Mouse (Mus musculus): ENCODE data around the gene Homez. TPM values are rescaled to one million over a fixed set of nuclear protein-coding genes. Genes with fewer than 3 reads are reported as not detected.

Gene Homez
- total RNA-seq, 2 experiments from 2014 or later = 8.0 to 9.3 TPM

DNA sequence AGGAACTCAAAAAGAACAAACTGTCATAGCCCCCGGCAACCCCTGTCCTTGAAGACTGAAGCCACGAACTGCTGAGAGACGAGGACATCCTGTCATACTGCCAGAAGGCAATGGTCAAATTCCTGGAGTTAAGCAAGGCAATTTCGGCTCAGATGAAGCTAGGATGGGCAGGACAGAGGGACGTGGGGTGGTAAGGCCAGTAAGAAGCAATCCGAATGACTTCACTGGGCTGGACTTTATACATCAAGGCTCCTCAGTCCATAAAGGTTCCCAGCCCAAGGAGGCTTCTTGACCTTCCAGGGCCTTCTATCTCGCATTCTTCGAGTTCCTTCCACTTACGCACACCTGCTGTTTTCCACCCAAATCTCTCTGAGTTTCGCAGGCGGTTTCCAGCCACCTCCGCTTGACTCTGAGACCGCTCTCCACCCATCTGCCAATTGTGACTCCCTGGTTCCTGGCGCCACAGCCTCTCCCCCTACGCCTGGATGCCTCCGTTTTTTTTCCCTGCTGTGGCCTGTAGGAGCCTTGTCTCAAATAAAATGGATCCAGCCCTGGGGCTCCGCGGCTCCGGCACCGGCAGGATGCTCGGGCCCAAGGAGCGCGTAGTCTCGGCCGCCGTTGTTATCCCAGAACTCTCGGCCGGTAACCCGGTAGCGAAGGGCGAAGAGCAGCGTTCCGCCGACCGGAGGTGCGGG, 5.2 kb upstream of the Homez start:
- DNase-seq (ENCODE audit: low spot score in 2 of 2) = no peak

DNA sequence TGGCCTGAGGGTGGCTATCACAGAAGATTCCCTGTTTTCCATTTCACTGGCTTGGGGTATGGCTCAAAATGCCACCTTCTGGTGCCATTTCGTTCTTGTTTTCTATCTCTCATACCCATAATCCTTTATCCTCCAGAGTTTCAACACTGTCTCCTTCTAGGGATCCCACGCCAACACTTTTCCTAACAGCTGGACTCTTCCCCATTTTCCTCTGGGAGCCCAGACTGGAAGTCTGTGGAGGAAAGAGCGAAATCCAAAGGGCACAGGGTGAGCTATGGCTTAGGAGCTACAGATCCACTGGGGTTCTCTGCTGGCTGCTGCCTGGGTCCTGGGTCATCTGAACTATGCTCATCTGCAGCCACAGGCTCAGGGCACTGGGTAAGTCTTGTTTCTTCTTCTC, 3.4 kb upstream of the Homez start:
- DNase-seq (ENCODE audit: low spot score in 2 of 2) = no peak

DNA sequence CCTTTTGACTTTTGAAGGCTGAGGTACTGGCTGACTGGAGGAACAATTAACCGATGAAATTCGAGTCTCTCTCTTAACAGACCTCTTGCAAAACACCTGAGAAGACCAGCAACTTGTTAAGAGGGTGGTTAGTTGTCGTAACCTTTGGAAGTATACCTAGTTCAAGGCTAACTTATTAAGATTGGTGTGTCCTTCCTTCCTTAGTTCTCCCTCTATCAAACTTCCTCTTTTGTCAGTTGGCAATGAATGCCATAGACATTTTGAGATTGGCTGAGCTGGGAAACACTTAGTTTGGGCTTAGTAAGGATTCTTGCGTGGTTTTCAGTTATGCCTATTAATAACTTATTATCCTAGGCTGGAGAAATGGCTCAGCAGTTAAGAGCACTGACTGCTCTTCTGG, 2.7 kb downstream of the Homez start:
- no peak for DNase-seq (ENCODE audit: low spot score in 2 of 2)

DNA sequence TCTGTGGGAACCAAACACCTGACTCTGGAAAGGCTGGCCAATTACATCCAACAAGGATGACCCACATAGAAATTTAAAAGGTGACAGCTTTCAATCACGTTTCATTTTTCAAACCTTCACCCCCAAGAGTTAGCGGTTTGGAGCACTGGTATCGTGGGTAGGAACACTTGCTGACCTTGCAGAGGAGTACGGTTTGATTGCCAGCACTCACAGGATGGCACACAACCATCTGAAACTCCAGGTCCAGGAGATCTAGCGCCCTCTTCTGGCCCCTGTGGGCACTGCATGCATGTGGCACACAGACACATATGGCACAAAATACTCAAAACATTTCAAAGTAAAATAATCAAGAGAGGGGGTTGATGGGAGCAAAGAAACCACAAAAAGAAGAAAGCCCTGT, 3.8 kb downstream of the Homez start:
- DNase-seq (ENCODE audit: low spot score in 2 of 2) = no peak

- no peak for DNase-seq (ENCODE audit: low spot score in 2 of 2)
Measured at GRCm38 (mm10) chr14:54866268-54866667, 4.5 kb downstream of the Homez start.

GRCm38 (mm10) chr14:54865626-54866025, 5.1 kb downstream of the Homez start:
- DNase-seq (ENCODE audit: low spot score in 2 of 2) = no peak

DNA sequence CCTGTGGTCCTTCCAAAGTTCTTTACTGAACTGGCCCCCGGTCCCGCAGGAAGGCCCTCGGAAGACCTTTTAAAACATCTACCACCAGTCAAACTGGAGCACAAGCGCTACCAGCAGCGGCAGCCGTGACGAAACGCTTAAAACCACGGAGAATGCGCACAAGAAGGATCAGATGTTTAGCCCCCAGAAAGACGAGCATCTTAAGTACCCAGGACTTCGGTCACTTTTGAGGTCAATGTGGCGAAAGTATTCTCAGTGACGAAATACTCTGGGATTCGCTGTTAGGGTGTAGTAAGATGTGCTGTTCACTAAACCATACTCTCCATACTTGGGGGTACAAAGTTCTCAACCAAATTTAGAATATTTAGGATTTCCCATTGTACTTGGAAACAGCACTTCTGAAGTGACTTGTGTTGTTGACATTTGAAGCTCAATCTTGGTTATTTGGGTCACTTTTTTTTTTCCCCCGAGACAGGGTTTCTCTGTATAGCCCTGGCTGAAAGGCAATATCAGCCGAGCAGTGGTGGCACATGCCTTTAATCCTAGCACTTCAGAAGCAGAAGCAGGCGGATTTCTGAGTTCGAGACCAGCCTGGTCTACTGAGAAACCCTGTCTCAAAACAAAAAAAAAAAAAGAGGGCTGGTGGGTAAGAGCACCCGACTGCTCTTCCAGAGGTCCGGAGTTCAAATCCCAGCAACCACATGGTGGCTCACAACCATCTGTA, 6.3 kb downstream of the Homez start:
- no peak for DNase-seq (ENCODE audit: low spot score in 2 of 2)

GRCm38 (mm10) chr14:54863501-54864312, 7.1 kb downstream of the Homez start:
- DNase-seq (ENCODE audit: low spot score in 2 of 2) = peak; percentile 81 to 93

GRCm38 (mm10) chr14:54860511-54860910, 10.2 kb downstream of the Homez start:
- DNase-seq (ENCODE audit: low spot score in 2 of 2) = peak in 1 of 2 experiments; percentile 41

- DNase-seq (ENCODE audit: low spot score in 2 of 2) = no peak
Measured at GRCm38 (mm10) chr14:54857891-54858290, 12.9 kb downstream of the Homez start.

GRCm38 (mm10) chr14:54856703-54857102, 14.1 kb downstream of the Homez start:
- DNase-seq (ENCODE audit: low spot score in 2 of 2) = no peak

DNA sequence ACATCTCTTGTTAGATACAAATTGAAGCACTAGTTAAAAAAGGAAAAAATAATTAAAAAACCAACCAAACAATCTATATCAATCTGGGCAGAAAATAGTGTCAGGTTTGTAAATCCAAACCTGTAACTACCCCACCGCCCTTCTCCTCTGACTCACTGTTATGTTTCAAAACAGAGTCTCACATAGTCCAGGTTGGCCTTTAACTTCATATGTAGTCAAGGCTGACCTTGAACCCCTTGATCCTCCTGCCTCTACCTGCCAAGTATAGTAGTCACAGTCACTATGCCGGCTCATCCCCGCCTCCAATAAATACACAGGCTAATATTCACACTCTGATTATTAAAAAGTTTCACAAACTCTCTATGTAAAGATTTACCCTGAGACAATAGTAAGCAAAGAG, 15.0 kb downstream of the Homez start:
- no peak for DNase-seq (ENCODE audit: low spot score in 2 of 2)

GRCm38 (mm10) chr14:54843461-54843860, 27.3 kb downstream of the Homez start:
- no peak for DNase-seq (ENCODE audit: low spot score in 2 of 2)

DNA sequence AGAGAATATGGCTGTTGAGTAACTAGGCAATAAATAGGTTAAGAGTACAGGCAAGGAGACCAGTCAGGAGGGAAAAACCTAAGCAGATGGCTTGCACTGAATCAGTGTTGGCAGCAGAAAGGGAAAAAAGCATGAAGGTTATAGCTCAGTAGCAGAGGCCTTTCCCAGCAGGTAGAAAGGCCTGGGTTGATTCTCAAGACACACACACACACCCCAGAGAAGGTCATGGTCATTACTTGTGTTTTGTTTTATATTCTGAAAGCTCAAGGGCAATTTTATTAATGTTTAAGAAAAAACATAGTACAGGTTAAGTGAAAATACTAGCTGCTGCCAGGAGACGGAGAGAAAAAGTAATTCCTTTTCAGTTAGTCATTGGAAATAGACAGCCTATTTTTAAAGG, 47.0 kb downstream of the Homez start:
- no peak for DNase-seq (ENCODE audit: low spot score in 2 of 2)

DNA sequence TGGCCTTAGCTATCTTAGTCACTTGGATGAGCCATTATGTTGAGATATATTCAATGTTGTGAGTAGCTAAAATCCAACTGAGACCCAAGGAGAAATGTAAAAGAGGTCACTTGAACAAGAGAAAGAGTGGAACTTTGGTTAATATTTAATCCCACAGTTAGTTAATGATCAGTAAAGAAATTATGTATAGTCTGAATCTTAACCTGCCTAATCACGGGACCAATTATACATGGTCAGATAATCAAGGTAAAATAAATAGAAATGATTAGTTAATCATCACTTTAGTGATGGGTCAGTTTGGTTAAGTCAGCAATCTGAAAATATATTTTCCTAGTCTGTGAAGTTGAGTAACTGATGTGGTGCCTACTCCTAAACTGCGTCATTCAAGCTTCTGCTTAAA, 48.5 kb downstream of the Homez start:
- no peak for DNase-seq (ENCODE audit: low spot score in 2 of 2)

GRCm38 (mm10) chr14:54817791-54818190, 53.0 kb downstream of the Homez start:
- DNase-seq (ENCODE audit: low spot score in 2 of 2) = no peak

DNA sequence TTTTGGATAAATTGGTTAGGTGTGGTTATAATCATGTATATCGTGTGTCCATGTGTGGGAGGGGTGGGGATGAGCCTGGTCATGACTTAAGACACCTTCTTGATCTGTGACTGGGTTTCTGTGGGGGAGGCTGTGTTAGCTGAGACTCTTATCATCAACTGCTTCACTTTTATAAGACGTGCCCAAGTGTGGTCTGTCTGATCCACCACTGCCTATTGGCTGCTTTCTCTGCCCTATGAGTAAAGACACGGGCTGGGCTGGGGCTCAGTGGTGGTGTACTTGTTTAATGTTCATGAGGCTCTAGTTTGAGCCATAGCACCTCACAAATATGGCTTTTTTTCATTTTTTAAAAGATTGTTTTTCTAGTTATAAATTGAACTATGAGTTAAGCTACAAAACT, 55.0 kb downstream of the Homez start:
- no peak for DNase-seq (ENCODE audit: low spot score in 2 of 2)

DNA sequence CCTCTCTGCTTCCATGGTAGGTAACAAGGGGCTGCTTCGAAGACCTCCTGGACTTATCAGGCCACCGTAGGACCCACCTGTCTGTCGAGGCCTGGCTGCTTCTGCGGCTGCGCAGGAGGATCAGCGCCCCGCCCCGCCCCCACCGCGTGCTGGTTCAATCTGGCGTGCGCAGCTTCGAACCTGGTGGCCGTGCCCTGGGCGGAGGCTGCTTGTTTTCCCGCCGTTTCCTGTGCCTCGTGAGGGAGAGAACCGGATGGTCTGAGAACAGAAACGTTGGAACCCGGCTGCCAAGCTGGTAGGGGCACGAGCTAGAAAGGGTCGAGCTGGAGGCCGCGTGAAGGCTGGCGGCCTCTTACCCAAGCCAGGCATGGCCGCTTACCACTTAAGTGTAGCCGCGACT, 56.8 kb downstream of the Homez start, which contains the start of gene Rnf212b:
Gene Rnf212b, plus strand, starts transcription at position 151 of the 400 bp plus-strand sequence.
- no peak for DNase-seq (ENCODE audit: low spot score in 2 of 2)

DNA sequence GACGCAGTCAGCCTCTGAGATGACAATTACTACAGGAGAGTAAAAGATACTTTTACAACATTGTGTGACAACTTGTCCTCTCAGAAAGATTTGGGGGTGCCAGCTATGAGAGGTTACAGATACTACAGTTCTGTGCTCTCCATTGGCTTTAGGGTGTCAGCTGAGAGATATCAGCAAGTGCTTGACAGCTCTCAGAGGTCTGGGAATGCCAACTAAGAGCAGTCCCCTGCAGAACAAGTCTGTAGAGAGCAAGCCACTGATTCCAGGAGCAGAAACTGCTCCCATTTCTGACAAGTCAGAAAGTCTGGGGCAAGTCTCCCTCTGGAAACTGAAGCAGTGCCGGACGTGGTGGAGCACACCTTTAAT, 61.1 kb downstream of the Homez start:
- DNase-seq (ENCODE audit: low spot score in 2 of 2) = no peak

- DNase-seq (ENCODE audit: low spot score in 2 of 2) = no peak
Measured at GRCm38 (mm10) chr14:54808718-54809667, 61.8 kb downstream of the Homez start.

DNA sequence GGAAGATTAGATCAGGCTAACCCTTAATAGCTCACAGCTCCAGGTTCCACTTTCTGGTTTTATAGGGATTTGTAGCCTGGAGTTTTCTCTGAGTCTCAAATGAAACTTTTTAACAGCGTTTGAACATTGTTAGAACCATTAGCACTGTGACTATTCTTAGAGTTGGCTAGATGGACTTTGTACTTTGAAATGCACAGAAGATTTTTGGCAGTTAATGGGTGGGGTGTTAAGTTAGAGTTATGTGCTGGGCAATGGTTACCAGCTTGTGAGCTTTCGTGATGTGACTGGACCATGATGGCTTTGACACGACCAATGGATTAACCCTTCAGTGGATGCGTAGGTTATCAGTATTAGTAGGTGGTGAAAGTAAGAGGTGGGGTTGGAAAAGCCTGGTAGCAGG, 64.6 kb downstream of the Homez start:
- DNase-seq (ENCODE audit: low spot score in 2 of 2) = no peak

All from gastrocnemius, postnatal 4 days (tissue).